Mouse (Mus musculus) lung, postnatal 0 days (tissue): Measurements from ENCODE around the gene Dnajb8.

Experiments used
- CTCF ChIP-seq: IDR thresholded peaks from 2 replicates; pipeline ENCODE4 v1.5.1; 2016; ENCODE audit warnings: antibody characterized with exemption, mild to moderate bottlenecking
- EP300 ChIP-seq: IDR thresholded peaks from 2 replicates; pipeline ENCODE4 v1.6.1; 2016; ENCODE audit warnings: antibody characterized with exemption, mild to moderate bottlenecking, control low read depth

GRCm38 (mm10) chr6:88226570-88226994 is 4.5 kb downstream of the Dnajb8 start:
- TF ChIP-seq EP300 = no peak
- 0 out of 2 replicates have a peak, but pooled peaks have one; percentile 14 for TF ChIP-seq CTCF
